Mouse (Mus musculus): ENCODE measurements around the gene Agbl2. TPM values are rescaled to one million over a fixed set of nuclear protein-coding genes. Genes with fewer than 3 reads are reported as not detected.

Gene Agbl2
- polyA plus RNA-seq, 1 experiment from 2014 or later = 0.20 TPM

DNA sequence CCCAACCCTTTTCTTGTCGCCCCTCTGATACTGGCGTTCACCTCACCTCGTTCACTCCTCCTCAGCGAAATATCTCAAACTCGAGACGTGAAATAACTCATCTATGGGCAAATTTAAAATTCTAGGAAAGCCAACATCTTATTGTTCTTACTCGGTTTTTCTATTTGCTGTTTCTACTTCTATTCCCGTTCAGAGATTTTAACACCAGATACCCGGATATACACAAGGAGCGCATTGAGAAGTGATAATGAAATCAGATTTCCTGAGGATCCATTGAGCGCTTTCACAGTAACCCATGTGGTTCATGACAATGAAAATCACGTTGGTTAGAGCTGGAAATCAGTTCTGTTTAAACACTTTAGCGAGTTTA, 65.1 kb downstream of the Agbl2 start:
- Histone ChIP-seq H3K9ac (ENCODE audit: low read depth, low read length) (peak overlapping the region; percentile 84), H3K4me3 (ENCODE audit: low read depth, low read length) (peak overlapping the region; percentile 82), H3K27me3 (replicated peaks; ENCODE audit: control insufficient read depth, insufficient read depth, low read length) (no peaks in the 10 kb centered on the region), H3K36me3 (ENCODE audit: control insufficient read depth, insufficient read depth) (peaks cover 22% of the 10 kb centered on the region), H3K4me2 (replicated peaks; ENCODE audit: low read depth) (peak overlapping the region; percentile 76), H3K27ac (ENCODE audit: low read depth, low read length) (peak overlapping the region; percentile 90), H3K4me1 (replicated peaks; ENCODE audit: control insufficient read depth, insufficient read depth, low read length) (peaks cover 9% of the 10 kb centered on the region; the same call in 1 of the 2 replicates), H3K9me3 (ENCODE audit: control insufficient read depth) (no peaks in the 10 kb centered on the region)
- under 1% methylated on average over 13 of the region's 13 CpGs for WGBS
- TF ChIP-seq CTCF (IDR thresholded peaks at IDR 0.05; ENCODE audit: low read depth) = no peak
- no peak for ATAC-seq

- no peaks in the 10 kb centered on the region for H3K9me3 ChIP-seq (ENCODE audit: control insufficient read depth)
- H3K4me1 ChIP-seq (replicated peaks; ENCODE audit: control insufficient read depth, insufficient read depth, low read length) = peaks cover 9% of the 10 kb centered on the region; the same call in 1 of the 2 replicates
- H3K4me2 ChIP-seq (replicated peaks; ENCODE audit: low read depth) = peak overlapping the region; percentile 76
- no peak for ATAC-seq
- H3K4me3 ChIP-seq (ENCODE audit: low read depth, low read length) = peak overlapping the region; percentile 82
- H3K27ac ChIP-seq (ENCODE audit: low read depth, low read length) = no peak overlapping the region
- TF ChIP-seq CTCF (IDR thresholded peaks at IDR 0.05; ENCODE audit: low read depth) = no peak
- H3K9ac ChIP-seq (ENCODE audit: low read depth, low read length) = no peak overlapping the region
- peaks cover 29% of the 10 kb centered on the region for H3K36me3 ChIP-seq (ENCODE audit: control insufficient read depth, insufficient read depth)
- WGBS = 56% methylated on average over 5 of the region's 5 CpGs
- H3K27me3 ChIP-seq (replicated peaks; ENCODE audit: control insufficient read depth, insufficient read depth, low read length) = no peaks in the 10 kb centered on the region
These were observed 65.8 kb downstream of the Agbl2 start for GRCm38 (mm10) chr2:90848331-90848730.

DNA sequence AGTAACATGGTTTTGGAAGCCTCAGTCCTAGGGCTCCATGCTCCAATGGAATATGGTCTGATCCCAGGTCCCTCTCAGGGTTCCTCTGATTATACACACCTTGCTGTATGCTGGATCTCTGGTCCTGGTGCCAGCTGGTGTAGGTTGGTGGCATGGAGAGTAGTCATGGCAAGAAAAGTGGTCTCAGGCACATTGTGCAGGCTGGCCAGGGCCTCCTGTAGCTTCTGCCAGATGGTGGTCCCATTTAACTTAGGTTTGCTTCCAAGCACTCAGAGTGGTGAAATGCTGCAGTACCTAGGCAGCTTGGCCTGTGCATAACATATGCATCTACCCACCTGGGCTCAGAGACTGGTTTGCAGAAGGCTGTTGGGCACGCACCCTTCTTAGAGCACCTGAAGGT, 67.9 kb downstream of the Agbl2 start:
- Histone ChIP-seq H3K27me3 (replicated peaks; ENCODE audit: control insufficient read depth, insufficient read depth, low read length) (no peaks in the 10 kb centered on the region), H3K4me3 (ENCODE audit: low read depth, low read length) (no peak overlapping the region), H3K9ac (ENCODE audit: low read depth, low read length) (no peak overlapping the region), H3K36me3 (ENCODE audit: control insufficient read depth, insufficient read depth) (peaks cover 43% of the 10 kb centered on the region), H3K9me3 (ENCODE audit: control insufficient read depth) (no peaks in the 10 kb centered on the region), H3K4me1 (replicated peaks; ENCODE audit: control insufficient read depth, insufficient read depth, low read length) (peaks cover 9% of the 10 kb centered on the region; the same call in 1 of the 2 replicates), H3K27ac (ENCODE audit: low read depth, low read length) (no peak overlapping the region), H3K4me2 (replicated peaks; ENCODE audit: low read depth) (no peak overlapping the region)
- TF ChIP-seq CTCF (IDR thresholded peaks at IDR 0.05; ENCODE audit: low read depth) = no peak
- no peak for ATAC-seq
- WGBS = 100% methylated on average over 1 of the region's 1 CpGs

DNA sequence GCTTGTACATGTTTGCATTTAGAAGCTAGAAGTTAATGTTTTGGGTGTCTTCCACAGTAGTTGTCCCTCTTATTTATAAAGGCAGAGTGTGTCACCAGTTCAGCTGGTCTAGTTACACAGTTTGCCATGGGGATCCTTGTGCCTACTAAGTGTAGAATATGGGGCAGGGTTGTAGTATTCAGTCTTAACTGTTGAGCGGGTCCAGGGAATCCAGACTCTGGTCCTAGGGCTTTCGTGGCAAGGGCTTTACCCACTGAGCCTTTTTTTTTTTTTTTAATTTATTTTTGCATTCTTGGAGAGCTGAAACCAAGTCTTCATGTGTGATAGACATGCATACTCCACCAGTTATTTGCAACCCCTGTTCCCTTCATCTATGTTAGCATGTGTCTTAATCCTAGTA, 79.0 kb downstream of the Agbl2 start:
- no peak overlapping the region for H3K9ac ChIP-seq (ENCODE audit: low read depth, low read length)
- no peaks in the 10 kb centered on the region for H3K9me3 ChIP-seq (ENCODE audit: control insufficient read depth)
- no peak overlapping the region for H3K4me2 ChIP-seq (replicated peaks; ENCODE audit: low read depth)
- no peak overlapping the region; the same call in 1 of the 2 replicates for H3K27ac ChIP-seq (ENCODE audit: low read depth, low read length)
- H3K4me3 ChIP-seq (ENCODE audit: low read depth, low read length) = no peak overlapping the region
- no peak for TF ChIP-seq CTCF (IDR thresholded peaks at IDR 0.05; ENCODE audit: low read depth)
- WGBS = 98% methylated on average over 2 of the region's 2 CpGs
- H3K36me3 ChIP-seq (ENCODE audit: control insufficient read depth, insufficient read depth) = peaks cover 78% of the 10 kb centered on the region
- H3K27me3 ChIP-seq (replicated peaks; ENCODE audit: control insufficient read depth, insufficient read depth, low read length) = no peaks in the 10 kb centered on the region
- ATAC-seq = no peak
- H3K4me1 ChIP-seq (replicated peaks; ENCODE audit: control insufficient read depth, insufficient read depth, low read length) = no peaks in the 10 kb centered on the region

DNA sequence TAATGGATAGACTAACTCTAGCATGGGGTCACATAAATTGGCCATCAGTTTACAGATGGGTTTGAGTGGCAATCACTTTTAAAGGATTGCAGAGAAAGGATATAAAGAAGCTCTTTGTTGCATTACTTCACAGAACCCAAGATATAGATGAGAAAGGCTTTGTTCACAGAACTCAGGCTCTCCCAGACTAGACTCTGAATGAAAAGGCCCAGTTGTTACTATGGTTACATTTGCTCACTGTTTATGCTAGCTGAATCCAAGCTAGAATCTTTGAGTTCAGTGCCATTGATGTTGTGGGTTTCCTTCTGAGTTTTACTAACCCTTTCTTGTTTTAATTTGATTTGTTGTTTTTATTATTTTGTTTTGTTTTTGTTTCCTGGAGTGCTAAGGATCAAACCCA, 81.7 kb downstream of the Agbl2 start:
- Histone ChIP-seq H3K9ac (ENCODE audit: low read depth, low read length) (no peak overlapping the region), H3K27me3 (replicated peaks; ENCODE audit: control insufficient read depth, insufficient read depth, low read length) (no peaks in the 10 kb centered on the region), H3K4me3 (ENCODE audit: low read depth, low read length) (no peak overlapping the region), H3K36me3 (ENCODE audit: control insufficient read depth, insufficient read depth) (peaks cover 70% of the 10 kb centered on the region), H3K4me2 (replicated peaks; ENCODE audit: low read depth) (no peak overlapping the region), H3K27ac (ENCODE audit: low read depth, low read length) (no peak overlapping the region), H3K9me3 (ENCODE audit: control insufficient read depth) (no peaks in the 10 kb centered on the region), H3K4me1 (replicated peaks; ENCODE audit: control insufficient read depth, insufficient read depth, low read length) (no peaks in the 10 kb centered on the region)
- no peak for ATAC-seq
- TF ChIP-seq CTCF (IDR thresholded peaks at IDR 0.05; ENCODE audit: low read depth) = no peak

GRCm38 (mm10) chr2:90866524-90866923, 84.0 kb downstream of the Agbl2 start:
- WGBS = 17% methylated on average over 3 of the region's 3 CpGs
- H3K27me3 ChIP-seq (replicated peaks; ENCODE audit: control insufficient read depth, insufficient read depth, low read length) = no peaks in the 10 kb centered on the region
- ATAC-seq = peak; percentile 75
- no peaks in the 10 kb centered on the region for H3K4me1 ChIP-seq (replicated peaks; ENCODE audit: control insufficient read depth, insufficient read depth, low read length)
- peaks cover 52% of the 10 kb centered on the region for H3K36me3 ChIP-seq (ENCODE audit: control insufficient read depth, insufficient read depth)
- H3K9ac ChIP-seq (ENCODE audit: low read depth, low read length) = no peak overlapping the region
- no peaks in the 10 kb centered on the region for H3K9me3 ChIP-seq (ENCODE audit: control insufficient read depth)
- no peak overlapping the region for H3K4me3 ChIP-seq (ENCODE audit: low read depth, low read length)
- H3K4me2 ChIP-seq (replicated peaks; ENCODE audit: low read depth) = no peak overlapping the region
- TF ChIP-seq CTCF (IDR thresholded peaks at IDR 0.05; ENCODE audit: low read depth) = peak; percentile 94
- H3K27ac ChIP-seq (ENCODE audit: low read depth, low read length) = no peak overlapping the region

DNA sequence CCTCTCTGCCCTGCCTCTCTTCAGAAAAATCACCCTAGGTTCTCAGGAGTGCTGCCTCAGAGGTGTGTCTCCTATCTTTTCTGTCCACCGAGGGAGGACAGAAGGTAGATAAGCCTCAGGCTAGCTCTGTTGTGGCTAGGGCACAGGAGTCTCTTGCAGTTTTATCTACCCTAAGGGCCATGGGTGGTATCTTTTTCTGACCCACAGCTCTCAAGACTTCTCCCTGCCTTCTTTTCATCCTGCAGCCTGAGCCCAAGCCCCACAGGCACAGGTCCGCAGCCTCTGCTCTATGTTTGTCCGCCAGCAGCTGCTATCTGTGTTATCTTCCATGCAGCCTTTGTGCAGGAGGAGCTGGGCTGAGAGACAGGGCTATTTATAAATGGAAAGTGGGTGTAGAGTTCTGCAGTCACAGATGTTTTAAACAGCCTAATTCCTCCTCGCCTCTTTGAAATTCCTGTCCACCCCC, 87.6 kb downstream of the Agbl2 start:
- H3K4me3 ChIP-seq (ENCODE audit: low read depth, low read length) = no peak overlapping the region
- 15% methylated on average over 4 of the region's 4 CpGs for WGBS
- no peaks in the 10 kb centered on the region for H3K9me3 ChIP-seq (ENCODE audit: control insufficient read depth)
- no peaks in the 10 kb centered on the region for H3K27me3 ChIP-seq (replicated peaks; ENCODE audit: control insufficient read depth, insufficient read depth, low read length)
- peak; percentile 19; the same call in 1 of the 2 replicates for ATAC-seq
- peaks cover 19% of the 10 kb centered on the region for H3K36me3 ChIP-seq (ENCODE audit: control insufficient read depth, insufficient read depth)
- no peak for TF ChIP-seq CTCF (IDR thresholded peaks at IDR 0.05; ENCODE audit: low read depth)
- H3K27ac ChIP-seq (ENCODE audit: low read depth, low read length) = no peak overlapping the region
- no peak overlapping the region for H3K4me2 ChIP-seq (replicated peaks; ENCODE audit: low read depth)
- H3K4me1 ChIP-seq (replicated peaks; ENCODE audit: control insufficient read depth, insufficient read depth, low read length) = no peaks in the 10 kb centered on the region
- no peak overlapping the region for H3K9ac ChIP-seq (ENCODE audit: low read depth, low read length)
